Mouse (Mus musculus) neutrophil, adult 65 days (primary cell): Measurements from ENCODE around the gene Trim63. TPM values are rescaled to one million over a fixed set of nuclear protein-coding genes. Genes with fewer than 3 reads are reported as not detected.

ENCODE experiments used
- total RNA-seq: library from RNA; stranded (reverse); gene quantifications from 2 replicates; pipeline ENCODE4 v1.2.4, GENCODE M21; 2023

The Trim63 gene
- total RNA-seq: not detected in 2 replicates

GRCm38 (mm10) chr4:134314876-134315275 lies at the start of gene Trim63:
Gene Trim63 (plus strand): TSS chr4:134315120.

DNA sequence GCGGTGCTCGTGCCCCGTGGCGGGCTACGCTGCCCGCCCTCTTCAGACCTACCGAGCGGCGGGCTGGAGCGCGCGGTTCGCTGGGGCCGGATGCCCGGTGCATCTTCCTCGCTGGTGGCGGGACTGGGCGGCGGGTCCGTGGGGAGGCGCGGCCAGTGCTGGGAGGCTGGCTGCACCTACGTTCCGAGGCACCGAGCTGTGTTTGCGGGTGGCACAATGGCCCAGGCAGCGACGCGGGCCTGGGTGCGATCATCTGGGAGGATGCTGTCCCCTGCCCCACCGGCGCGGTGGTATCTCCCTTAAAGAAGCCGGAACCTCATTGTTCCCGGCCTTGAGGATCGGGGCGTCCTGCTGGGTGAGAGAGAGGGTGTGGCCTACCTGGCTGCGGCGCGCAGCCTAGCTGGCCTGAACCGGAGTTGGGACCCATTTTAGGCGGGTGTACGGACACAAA lies 27.3 kb upstream of the Trim63 start, which contains the start of gene Pdik1l:
Pdik1l (minus strand) TSS at position 321 of the 451 bp plus-strand sequence.

DNA sequence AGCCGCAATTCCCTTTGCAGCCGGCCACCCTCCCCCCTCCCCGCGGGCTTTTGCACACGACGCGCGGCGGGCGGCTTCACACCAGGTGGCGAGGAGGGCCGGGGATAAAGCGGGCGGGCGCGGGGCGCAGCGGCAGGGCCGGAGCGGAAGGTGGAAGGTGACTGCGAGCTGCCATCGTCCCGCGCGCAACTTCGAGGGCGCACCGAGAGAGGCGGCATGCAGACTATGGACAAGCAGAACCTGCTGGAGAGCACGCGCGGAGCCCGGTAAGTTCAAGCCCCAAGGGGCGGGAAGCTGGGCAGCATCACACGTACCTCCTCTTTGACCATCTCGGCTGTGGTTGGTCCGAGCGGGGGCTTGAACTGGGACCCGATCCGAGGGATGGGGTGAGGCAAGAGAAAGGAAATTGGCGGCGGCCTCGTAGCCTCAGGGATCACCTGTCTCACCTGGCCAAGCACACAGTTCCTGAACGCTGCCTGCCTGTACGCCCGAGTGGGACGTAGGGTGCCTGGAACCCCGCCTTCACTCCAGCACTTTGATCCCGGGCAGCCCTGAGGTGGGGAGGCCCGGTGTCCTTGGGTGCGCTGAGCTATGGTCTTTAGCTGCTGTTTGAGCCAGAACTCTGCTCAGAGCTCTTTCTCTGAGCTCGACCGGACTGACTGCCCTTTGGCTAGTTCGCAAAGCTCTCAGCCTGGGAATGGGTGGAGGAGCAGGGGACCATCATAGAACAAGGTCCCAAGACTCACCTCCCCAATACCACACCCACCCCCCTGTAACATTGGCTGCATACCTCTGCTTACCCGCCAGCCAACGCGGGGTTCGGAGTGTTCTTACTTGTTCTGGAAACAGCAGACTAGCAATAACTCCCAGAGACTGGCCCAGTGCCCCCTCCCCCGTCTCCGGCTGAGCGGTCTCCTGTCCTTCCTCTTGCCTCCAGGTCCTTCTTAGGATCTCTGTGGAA lies 28.4 kb downstream of the Trim63 start, which contains the start of gene Slc30a2:
Slc30a2 (plus strand) TSS at position 111 of the 961 bp plus-strand sequence.

Other genes starting within 250 kb of the Trim63 start
- 1,176 and 1,704 TPM in 2 replicates for gene Cd52, start 220.0 kb upstream of the Trim63 start, total RNA-seq
- 10.6 and 11.1 TPM in 2 replicates for gene Ubxn11, start 212.6 kb upstream of the Trim63 start, total RNA-seq
- gene Sh3bgrl3, start 186.3 kb upstream of the Trim63 start, total RNA-seq: 858 and 1,045 TPM in 2 replicates
- gene Cep85, start 128.0 kb upstream of the Trim63 start, total RNA-seq: 11.3 and 11.6 TPM in 2 replicates
- not detected in 2 replicates for gene Gm7534, start 112.1 kb upstream of the Trim63 start, total RNA-seq
- not detected in 2 replicates for gene Catsper4, start 87.7 kb upstream of the Trim63 start, total RNA-seq
- not detected in 2 replicates for gene Cnksr1, start 76.7 kb upstream of the Trim63 start, total RNA-seq
- not detected in 2 replicates for gene E130218I03Rik, start 71.5 kb upstream of the Trim63 start, total RNA-seq
- gene Zfp593, start 69.5 kb upstream of the Trim63 start, total RNA-seq: 3.5 and 3.6 TPM in 2 replicates
- gene Gm30191, start 68.2 kb upstream of the Trim63 start, total RNA-seq: not detected in 2 replicates
- gene Grrp1, start 61.0 kb upstream of the Trim63 start, total RNA-seq: not detected in 2 replicates
- gene Pdik1l, start 27.2 kb upstream of the Trim63 start, total RNA-seq: 9.7 and 11.7 TPM in 2 replicates
- gene Slc30a2, start 28.1 kb downstream of the Trim63 start, total RNA-seq: not detected in 2 replicates
- gene Extl1, start 68.7 kb downstream of the Trim63 start, total RNA-seq: not detected in 2 replicates
- gene Pafah2, start 81.2 kb downstream of the Trim63 start, total RNA-seq: 16.5 and 22.8 TPM in 2 replicates
- gene Stmn1, start 153.2 kb downstream of the Trim63 start, total RNA-seq: 167 and 169 TPM in 2 replicates
- gene Paqr7, start 181.6 kb downstream of the Trim63 start, total RNA-seq: 25.9 and 29.1 TPM in 2 replicates
- gene Aunip, start 195.9 kb downstream of the Trim63 start, total RNA-seq: 3.9 and 5.9 TPM in 2 replicates
- gene Mtfr1l, start 220.3 kb downstream of the Trim63 start, total RNA-seq: 32.4 and 39.5 TPM in 2 replicates
- 165 and 186 TPM in 2 replicates for gene Selenon, start 237.0 kb downstream of the Trim63 start, total RNA-seq